In genomic region chr9:77427292-77428114, GRCm38 (mm10) we compare ENCODE assay signal across 8 mouse cellular contexts.
DNase-seq lines count a peak whose midpoint lies in the region; ATAC-seq and TF ChIP-seq lines count a peak whose summit lies in the region.

No protein-coding gene starts in this region.

- no peak for TF ChIP-seq POLR2A in cerebellum, adult 2 months (IDR thresholded peaks at IDR 0.05; ENCODE audit: borderline replicate concordance, insufficient read depth, low read length)

- H3K27me3 ChIP-seq in cerebellum, adult 2 months (ENCODE audit: control insufficient read depth, insufficient read depth, low read length): no peaks in the 10 kb centered on the region; the same call in 1 of the 2 replicates
- no peaks in the 10 kb centered on the region for H3K27me3 ChIP-seq in forebrain, embryonic 13.5 days
- no peaks in the 10 kb centered on the region for H3K27me3 ChIP-seq in hindbrain, embryonic 10.5 days (ENCODE audit: insufficient read depth, poor library complexity, severe bottlenecking)
- H3K27me3 ChIP-seq in limb, embryonic 11.5 days (ENCODE audit: control insufficient read depth, insufficient read depth, low read length): no peaks in the 10 kb centered on the region
- no peaks in the 10 kb centered on the region for H3K27me3 ChIP-seq in midbrain, embryonic 10.5 days (ENCODE audit: low read depth, poor library complexity, severe bottlenecking)

- WGBS in cerebellum, adult 2 months: 32% methylated on average over 23 of the region's 23 CpGs
- WGBS in forebrain, embryonic 13.5 days: 40% methylated on average over 23 of the region's 23 CpGs
- WGBS in hindbrain, embryonic 10.5 days: 45% methylated on average over 23 of the region's 23 CpGs
- 14% methylated on average over 23 of the region's 23 CpGs for WGBS in limb, embryonic 11.5 days
- WGBS in midbrain, embryonic 10.5 days: 52% methylated on average over 23 of the region's 23 CpGs

- peak in 1 of 2 experiments; percentile 9 for DNase-seq in cerebellum, adult 2 months
- DNase-seq in cerebellum, adult 9-10 months: no peak
- DNase-seq in hindbrain, embryonic 10.5 days (ENCODE audit: low spot score): peak; percentile 61
- DNase-seq in limb, embryonic 11.5 days (ENCODE audit: low spot score): peak; percentile 62
- DNase-seq in midbrain, embryonic 10.5 days (ENCODE audit: low spot score): peak; percentile 43
- DNase-seq in urinary bladder, postnatal 14 days (ENCODE audit: low spot score): peak; percentile 83
- DNase-seq in spleen, postnatal 4 days (ENCODE audit: low spot score in 2 of 2): no peak

- peak overlapping the region; percentile 22; the same call in 1 of the 2 replicates for H3K9ac ChIP-seq in forebrain, embryonic 13.5 days
- H3K9ac ChIP-seq in limb, embryonic 11.5 days (ENCODE audit: low read length): no peak overlapping the region

- no peaks in the 10 kb centered on the region for H3K4me1 ChIP-seq in cerebellum, adult 2 months (ENCODE audit: control insufficient read depth, insufficient read depth, low read length)
- peaks cover 21% of the 10 kb centered on the region for H3K4me1 ChIP-seq in forebrain, embryonic 13.5 days
- H3K4me1 ChIP-seq in hindbrain, embryonic 10.5 days (replicated peaks): peaks cover 32% of the 10 kb centered on the region
- H3K4me1 ChIP-seq in limb, embryonic 11.5 days (ENCODE audit: control insufficient read depth, insufficient read depth, low read length): peaks cover 7% of the 10 kb centered on the region; the same call in 1 of the 2 replicates
- peaks cover 21% of the 10 kb centered on the region for H3K4me1 ChIP-seq in midbrain, embryonic 10.5 days

- H3K9me3 ChIP-seq in forebrain, embryonic 13.5 days (replicated peaks): no peaks in the 10 kb centered on the region
- no peaks in the 10 kb centered on the region for H3K9me3 ChIP-seq in hindbrain, embryonic 10.5 days
- no peaks in the 10 kb centered on the region for H3K9me3 ChIP-seq in limb, embryonic 11.5 days (ENCODE audit: control insufficient read depth, low read length)
- H3K9me3 ChIP-seq in midbrain, embryonic 10.5 days (replicated peaks): no peaks in the 10 kb centered on the region

- ATAC-seq in forebrain, embryonic 13.5 days: peak; percentile 72; the same call in 1 of the 2 replicates
- peak; percentile 63; the same call in 1 of the 2 replicates for ATAC-seq in limb, embryonic 11.5 days (ENCODE audit: insufficient number of reproducible peaks, low FRiP score, low TSS enrichment, low read depth)

- peaks cover 10% of the 10 kb centered on the region for H3K36me3 ChIP-seq in forebrain, embryonic 13.5 days (ENCODE audit: poor library complexity, severe bottlenecking)
- peaks cover 10% of the 10 kb centered on the region; the same call in 1 of the 2 replicates for H3K36me3 ChIP-seq in hindbrain, embryonic 10.5 days
- no peaks in the 10 kb centered on the region for H3K36me3 ChIP-seq in limb, embryonic 11.5 days (ENCODE audit: control insufficient read depth, insufficient read depth, low read length)
- H3K36me3 ChIP-seq in midbrain, embryonic 10.5 days: peaks cover 10% of the 10 kb centered on the region; the same call in 1 of the 2 replicates

- H3K4me3 ChIP-seq in cerebellum, adult 2 months (replicated peaks; ENCODE audit: insufficient read depth, low read depth, low read length): peak overlapping the region; percentile 24
- H3K4me3 ChIP-seq in forebrain, embryonic 13.5 days: no peak overlapping the region
- H3K4me3 ChIP-seq in hindbrain, embryonic 10.5 days: peak overlapping the region; percentile 16; the same call in 1 of the 2 replicates
- H3K4me3 ChIP-seq in limb, embryonic 11.5 days (ENCODE audit: low read depth, low read length): peak overlapping the region; percentile 11; the same call in 1 of the 2 replicates
- peak overlapping the region; percentile 29 for H3K4me3 ChIP-seq in midbrain, embryonic 10.5 days

- H3K27ac ChIP-seq in cerebellum, adult 2 months (ENCODE audit: insufficient read depth, low read length): no peak overlapping the region
- no peak overlapping the region for H3K27ac ChIP-seq in forebrain, embryonic 13.5 days
- H3K27ac ChIP-seq in hindbrain, embryonic 10.5 days: peak overlapping the region; percentile 77
- H3K27ac ChIP-seq in limb, embryonic 11.5 days (replicated peaks; ENCODE audit: low read depth, low read length): peak overlapping the region; percentile 23; the same call in 1 of the 2 replicates
- peak overlapping the region; percentile 80 for H3K27ac ChIP-seq in midbrain, embryonic 10.5 days (replicated peaks)

- no peak for TF ChIP-seq CTCF in cerebellum, adult 2 months (IDR thresholded peaks at IDR 0.05; ENCODE audit: borderline replicate concordance, insufficient read depth, low read depth, low read length)

- peak overlapping the region; percentile 32 for H3K4me2 ChIP-seq in forebrain, embryonic 13.5 days
- H3K4me2 ChIP-seq in limb, embryonic 11.5 days (ENCODE audit: low read depth, severe bottlenecking): peak overlapping the region; percentile 47

Comparison
In these comparisons a context has a peak if more than half of its experiments do, and no peak if none do; other contexts are left out.
1. DNase-seq: peak in hindbrain, embryonic 10.5 days (single experiment), limb, embryonic 11.5 days (single experiment), midbrain, embryonic 10.5 days (single experiment) and urinary bladder, postnatal 14 days (single experiment); none in cerebellum, adult 9-10 months (single experiment) and spleen, postnatal 4 days (0 of 2).
2. H3K27ac ChIP-seq: peak in hindbrain, embryonic 10.5 days (single experiment), limb, embryonic 11.5 days (single experiment) and midbrain, embryonic 10.5 days (single experiment); none in cerebellum, adult 2 months (single experiment) and forebrain, embryonic 13.5 days (single experiment).